Mouse (Mus musculus): Measurements from ENCODE around the gene Chgb. TPM values are rescaled to one million over a fixed set of nuclear protein-coding genes. Genes with fewer than 3 reads are reported as not detected.

Gene Chgb
- total and polyA plus RNA-seq, 2 experiments from 2014 or later = 0.15 TPM; not detected in 1

DNA sequence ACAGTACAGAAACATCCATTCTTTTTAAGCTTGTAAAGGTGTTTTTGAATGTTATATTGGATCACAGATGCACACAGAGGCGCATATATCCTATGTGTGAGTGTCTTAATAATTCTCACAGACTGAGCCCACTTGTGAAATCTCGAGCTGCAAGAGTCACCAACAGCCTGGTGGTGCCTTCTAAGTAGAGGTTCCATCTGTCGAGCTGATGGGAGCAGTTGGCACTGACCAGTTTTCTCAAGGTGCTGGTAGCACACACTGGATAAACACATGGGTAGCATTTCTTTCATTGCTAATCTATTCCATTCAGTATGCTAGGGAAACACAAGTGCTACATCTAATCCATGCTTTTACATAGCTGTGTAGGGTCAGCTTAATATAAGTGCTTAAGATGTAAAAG is 27.9 kb upstream of the Chgb start:
- H3K27ac ChIP-seq (ENCODE audit: low read depth) = no peak overlapping the region
- H3K36me3 ChIP-seq (replicated peaks; ENCODE audit: control insufficient read depth, insufficient read depth, low read length) = no peaks in the 10 kb centered on the region
- peaks cover 7% of the 10 kb centered on the region; the same call in 1 of the 2 replicates for H3K4me1 ChIP-seq (ENCODE audit: control insufficient read depth, insufficient read depth)
- WGBS = 72% methylated on average over 3 of the region's 3 CpGs
- no peak for DNase-seq (ENCODE audit: low spot score)
- no peak overlapping the region for H3K4me2 ChIP-seq (ENCODE audit: low read depth, low read length)
- H3K9ac ChIP-seq (replicated peaks; ENCODE audit: low read depth, low read length) = no peak overlapping the region
- ATAC-seq (ENCODE audit: insufficient read depth, low read depth) = no peak
- no peak for TF ChIP-seq EP300 (IDR thresholded peaks at IDR 0.05; ENCODE audit: low read depth)
- no peak for TF ChIP-seq CTCF (IDR thresholded peaks at IDR 0.05; ENCODE audit: low read depth)
- no peaks in the 10 kb centered on the region for H3K9me3 ChIP-seq (replicated peaks; ENCODE audit: control insufficient read depth, low read length)
- no peaks in the 10 kb centered on the region for H3K27me3 ChIP-seq (ENCODE audit: control insufficient read depth, insufficient read depth, low read length)
- no peak overlapping the region for H3K4me3 ChIP-seq (ENCODE audit: low read depth, low read length)

DNA sequence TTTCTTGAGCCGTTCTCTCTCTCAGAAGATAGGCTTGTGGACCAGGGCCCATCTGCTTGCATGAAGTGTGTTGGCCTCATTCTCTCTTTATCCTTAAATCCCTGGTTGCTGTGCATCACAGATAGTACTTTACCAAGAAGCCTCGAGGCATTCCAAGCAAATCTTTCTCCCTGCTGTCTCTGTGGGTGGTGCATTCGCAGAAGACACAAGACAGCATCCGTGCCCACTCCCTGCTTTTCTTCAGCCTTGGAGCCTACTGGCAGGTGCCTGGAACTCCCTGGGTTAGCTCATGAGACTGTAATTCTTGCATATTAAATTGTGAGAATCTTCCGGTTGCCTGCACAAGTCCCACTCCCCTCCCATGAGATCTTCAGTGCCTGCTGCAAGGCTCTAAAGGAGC is 23.2 kb upstream of the Chgb start:
- TF ChIP-seq EP300 (IDR thresholded peaks at IDR 0.05; ENCODE audit: low read depth) (no peak), CTCF (IDR thresholded peaks at IDR 0.05; ENCODE audit: low read depth) (no peak)
- no peaks in the 10 kb centered on the region for H3K36me3 ChIP-seq (replicated peaks; ENCODE audit: control insufficient read depth, insufficient read depth, low read length)
- H3K4me2 ChIP-seq (ENCODE audit: low read depth, low read length) = no peak overlapping the region
- WGBS = 65% methylated on average over 5 of the region's 5 CpGs
- no peak overlapping the region for H3K27ac ChIP-seq (ENCODE audit: low read depth)
- H3K4me3 ChIP-seq (ENCODE audit: low read depth, low read length) = no peak overlapping the region
- DNase-seq (ENCODE audit: low spot score) = no peak
- H3K27me3 ChIP-seq (ENCODE audit: control insufficient read depth, insufficient read depth, low read length) = no peaks in the 10 kb centered on the region
- peaks cover 7% of the 10 kb centered on the region; the same call in 1 of the 2 replicates for H3K4me1 ChIP-seq (ENCODE audit: control insufficient read depth, insufficient read depth)
- no peak overlapping the region for H3K9ac ChIP-seq (replicated peaks; ENCODE audit: low read depth, low read length)
- ATAC-seq (ENCODE audit: insufficient read depth, low read depth) = no peak
- no peaks in the 10 kb centered on the region for H3K9me3 ChIP-seq (replicated peaks; ENCODE audit: control insufficient read depth, low read length)

DNA sequence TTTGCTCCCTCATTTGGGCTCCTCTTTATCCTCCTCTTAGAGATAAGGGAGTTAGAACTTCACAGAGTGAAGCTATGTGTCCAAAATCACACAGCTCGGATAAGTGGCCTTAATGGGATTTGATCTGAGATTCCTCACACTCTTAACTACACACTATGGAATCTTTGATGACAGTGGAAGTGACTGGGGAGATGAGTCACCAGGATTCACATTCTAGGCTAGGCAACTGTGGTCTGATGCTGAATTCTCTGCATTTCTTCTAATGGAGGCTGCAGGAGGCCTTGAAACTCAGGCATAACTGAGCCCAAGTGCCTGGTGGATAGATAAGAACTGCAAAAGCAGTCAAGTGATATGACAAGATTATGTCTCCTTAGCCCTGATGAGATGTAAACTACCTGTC is 10.3 kb upstream of the Chgb start:
- WGBS = 21% methylated on average over 1 of the region's 1 CpGs
- H3K9ac ChIP-seq (replicated peaks; ENCODE audit: low read depth, low read length) = no peak overlapping the region
- no peaks in the 10 kb centered on the region for H3K4me1 ChIP-seq (ENCODE audit: control insufficient read depth, insufficient read depth)
- no peak overlapping the region for H3K4me2 ChIP-seq (ENCODE audit: low read depth, low read length)
- H3K9me3 ChIP-seq (replicated peaks; ENCODE audit: control insufficient read depth, low read length) = no peaks in the 10 kb centered on the region
- no peak overlapping the region for H3K27ac ChIP-seq (ENCODE audit: low read depth)
- no peak overlapping the region for H3K4me3 ChIP-seq (ENCODE audit: low read depth, low read length)
- ATAC-seq (ENCODE audit: insufficient read depth, low read depth) (no peak), DNase-seq (ENCODE audit: low spot score) (no peak)
- no peaks in the 10 kb centered on the region for H3K27me3 ChIP-seq (ENCODE audit: control insufficient read depth, insufficient read depth, low read length)
- H3K36me3 ChIP-seq (replicated peaks; ENCODE audit: control insufficient read depth, insufficient read depth, low read length) = no peaks in the 10 kb centered on the region
- TF ChIP-seq CTCF (IDR thresholded peaks at IDR 0.05; ENCODE audit: low read depth) (no peak), EP300 (IDR thresholded peaks at IDR 0.05; ENCODE audit: low read depth) (no peak)

DNA sequence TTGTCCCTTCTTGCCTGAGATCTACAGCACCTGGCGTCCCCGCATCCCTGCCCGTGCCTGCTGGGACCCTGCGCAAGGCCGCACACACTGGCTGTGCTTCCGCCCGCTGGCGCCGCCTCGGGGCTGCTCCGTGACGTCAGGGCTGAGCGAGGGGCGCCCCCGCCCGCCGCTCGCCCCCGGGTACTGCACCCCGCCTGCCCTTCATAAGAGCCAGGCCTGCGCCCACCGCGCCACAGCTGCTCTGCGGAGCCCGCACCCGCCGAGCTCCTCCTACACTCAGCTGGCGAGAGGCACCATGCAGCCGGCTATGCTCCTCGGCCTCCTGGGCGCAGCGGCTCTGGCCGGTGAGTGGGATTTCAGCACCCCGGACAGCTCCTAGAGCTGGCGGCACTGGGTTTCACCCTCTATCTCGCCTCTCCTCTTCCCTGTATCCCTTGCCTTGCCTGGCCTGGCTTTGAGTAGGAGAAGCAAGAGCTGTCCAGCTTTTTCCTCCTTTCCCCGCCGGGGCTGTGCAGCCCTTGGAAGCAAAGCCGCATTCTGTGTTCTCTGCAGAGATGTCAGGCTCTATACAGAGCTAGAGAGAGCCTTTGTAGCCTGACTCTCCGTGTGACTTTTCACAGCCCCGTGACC is 476 bp downstream of the Chgb start:
- DNase-seq (ENCODE audit: low spot score) (peak; percentile 88), ATAC-seq (ENCODE audit: insufficient read depth, low read depth) (peak; percentile 98)
- H3K27ac ChIP-seq (ENCODE audit: low read depth) = no peak overlapping the region
- H3K9ac ChIP-seq (replicated peaks; ENCODE audit: low read depth, low read length) = no peak overlapping the region
- peak overlapping the region; percentile 58 for H3K4me2 ChIP-seq (ENCODE audit: low read depth, low read length)
- H3K27me3 ChIP-seq (ENCODE audit: control insufficient read depth, insufficient read depth, low read length) = peaks cover 15% of the 10 kb centered on the region
- H3K4me1 ChIP-seq (ENCODE audit: control insufficient read depth, insufficient read depth) = no peaks in the 10 kb centered on the region
- H3K4me3 ChIP-seq (ENCODE audit: low read depth, low read length) = peak overlapping the region; percentile 26
- no peaks in the 10 kb centered on the region for H3K36me3 ChIP-seq (replicated peaks; ENCODE audit: control insufficient read depth, insufficient read depth, low read length)
- under 1% methylated on average over 39 of the region's 41 CpGs for WGBS
- no peak for TF ChIP-seq CTCF (IDR thresholded peaks at IDR 0.05; ENCODE audit: low read depth)
- no peak for TF ChIP-seq EP300 (IDR thresholded peaks at IDR 0.05; ENCODE audit: low read depth)
- H3K9me3 ChIP-seq (replicated peaks; ENCODE audit: control insufficient read depth, low read length) = no peaks in the 10 kb centered on the region

DNA sequence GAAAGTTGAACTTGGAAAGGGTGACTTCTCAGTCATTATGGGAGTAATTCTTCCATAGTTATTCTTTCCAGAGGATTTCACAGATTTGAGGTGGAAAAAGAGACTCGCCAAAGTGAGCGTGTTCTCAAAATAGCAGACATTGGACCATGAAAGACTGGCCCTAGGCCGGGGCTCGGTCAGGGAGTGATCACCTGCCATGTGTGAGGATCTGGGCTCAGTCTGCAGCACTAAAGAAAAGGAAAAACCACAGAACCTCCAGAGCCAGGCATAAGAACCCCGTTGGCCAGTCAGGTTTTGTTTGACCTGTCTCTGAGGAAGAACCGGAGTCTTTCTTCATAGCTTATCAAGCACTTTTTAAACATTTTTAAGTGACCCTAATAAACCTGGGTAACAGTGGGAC is 3.0 kb downstream of the Chgb start:
- H3K9me3 ChIP-seq (replicated peaks; ENCODE audit: control insufficient read depth, low read length) = no peaks in the 10 kb centered on the region
- 71% methylated on average over 6 of the region's 6 CpGs for WGBS
- no peak overlapping the region for H3K4me2 ChIP-seq (ENCODE audit: low read depth, low read length)
- no peak overlapping the region for H3K9ac ChIP-seq (replicated peaks; ENCODE audit: low read depth, low read length)
- no peak for ATAC-seq (ENCODE audit: insufficient read depth, low read depth)
- peaks cover 15% of the 10 kb centered on the region for H3K27me3 ChIP-seq (ENCODE audit: control insufficient read depth, insufficient read depth, low read length)
- H3K27ac ChIP-seq (ENCODE audit: low read depth) = no peak overlapping the region
- H3K4me3 ChIP-seq (ENCODE audit: low read depth, low read length) = no peak overlapping the region
- TF ChIP-seq CTCF (IDR thresholded peaks at IDR 0.05; ENCODE audit: low read depth) = no peak
- TF ChIP-seq EP300 (IDR thresholded peaks at IDR 0.05; ENCODE audit: low read depth) = no peak
- no peaks in the 10 kb centered on the region for H3K36me3 ChIP-seq (replicated peaks; ENCODE audit: control insufficient read depth, insufficient read depth, low read length)
- DNase-seq (ENCODE audit: low spot score) = no peak
- no peaks in the 10 kb centered on the region for H3K4me1 ChIP-seq (ENCODE audit: control insufficient read depth, insufficient read depth)
